Mouse (Mus musculus) kidney, embryonic 14.5 days (tissue): ENCODE measurements around the gene Hfe2. TPM values are rescaled to one million over a fixed set of nuclear protein-coding genes. Genes with fewer than 3 reads are reported as not detected.

Experiments used
- ATAC-seq: fragments of 200-750 bp; cut with Nextera tagmentation; 2 replicates; pipeline ENCODE4 v1.8.0; 2017; ENCODE audit warnings: moderate number of reproducible peaks, mild to moderate bottlenecking, moderate TSS enrichment, moderate library complexity; ENCODE audit not compliant: low FRiP score, low TSS enrichment
- H3K27ac ChIP-seq: fragments of 300-500 bp; sonication (generic); 2 replicates; pipeline ENCODE4 v1.5.1; 2014; ENCODE audit warnings: low read depth, mild to moderate bottlenecking, low read length, moderate library complexity, mixed read lengths
- H3K27me3 ChIP-seq: fragments of 300-500 bp; sonication (generic); 2 replicates; pipeline ENCODE4 v1.6.1; 2014; ENCODE audit warnings: mild to moderate bottlenecking, low read length; ENCODE audit not compliant: control insufficient read depth, insufficient read depth
- H3K36me3 ChIP-seq: fragments of 300-500 bp; sonication (generic); 2 replicates; pipeline ENCODE4 v1.6.1; 2014; ENCODE audit warnings: low read length, mixed read lengths; ENCODE audit not compliant: control insufficient read depth, insufficient read depth
- H3K4me1 ChIP-seq: fragments of 300-500 bp; sonication (generic); 2 replicates; pipeline ENCODE4 v1.6.1; 2014; ENCODE audit warnings: low read length, mixed read lengths; ENCODE audit not compliant: control insufficient read depth, insufficient read depth
- H3K4me2 ChIP-seq: fragments of 300-500 bp; sonication (generic); replicated peaks from 2 replicates; pipeline ENCODE4 v1.6.1; 2014; ENCODE audit warnings: low read depth, mild to moderate bottlenecking, low read length
- H3K4me3 ChIP-seq: fragments of 300-500 bp; sonication (generic); 2 replicates; pipeline ENCODE4 v1.5.1; 2014; ENCODE audit warnings: mild to moderate bottlenecking, low read length
- H3K9ac ChIP-seq: fragments of 300-500 bp; sonication (generic); 2 replicates; pipeline ENCODE4 v1.6.1; 2014; ENCODE audit warnings: low read depth, mild to moderate bottlenecking, low read length, moderate library complexity
- H3K9me3 ChIP-seq: fragments of 300-500 bp; sonication (generic); 2 replicates; pipeline ENCODE4 v1.6.1; 2016; ENCODE audit warnings: low read length; ENCODE audit not compliant: control insufficient read depth
- WGBS: fragments of 180-500 bp; shearing (Covaris S2); extraction: QIAGEN DNeasy Blood & Tissue Kit; methylation state at CpG from one replicate; pipeline ENCODE4 v1.1.7; 2014; 5-methylcytosine and 5-hydroxymethylcytosine counted together
- polyA plus RNA-seq: library from polyadenylated mRNA; unstranded; fragments of >200 nt; fragmentation: Nextera tagmentation; extraction: Ambion mirVana; gene quantifications from 2 replicates; pipeline ENCODE4 v1.2.1, GENCODE M21; 2014

The Hfe2 gene
- polyA plus RNA-seq, 1 experiment from 2014 or later: 0.20 TPM

DNA sequence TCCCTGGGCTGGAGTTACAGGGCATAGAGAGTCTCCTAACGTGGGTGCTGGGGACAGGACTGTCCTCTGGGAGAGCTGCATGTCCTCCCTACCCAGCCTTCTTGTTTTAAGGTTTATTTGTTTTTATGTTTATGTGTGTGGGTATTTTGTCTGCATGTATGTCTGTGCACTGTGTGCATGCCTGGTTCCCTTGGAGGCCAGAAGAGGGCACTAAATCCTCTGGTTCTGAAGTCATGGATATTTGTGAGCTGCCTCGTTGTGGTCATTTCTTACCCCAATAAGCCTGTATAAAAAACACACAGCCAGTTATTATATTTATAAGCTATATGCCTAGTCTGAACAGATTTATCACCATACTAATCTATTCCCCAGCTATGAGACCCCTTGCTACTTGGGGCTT is 9.3 kb downstream of the Hfe2 start:
- 54% methylated on average over 2 of the region's 2 CpGs for WGBS

DNA sequence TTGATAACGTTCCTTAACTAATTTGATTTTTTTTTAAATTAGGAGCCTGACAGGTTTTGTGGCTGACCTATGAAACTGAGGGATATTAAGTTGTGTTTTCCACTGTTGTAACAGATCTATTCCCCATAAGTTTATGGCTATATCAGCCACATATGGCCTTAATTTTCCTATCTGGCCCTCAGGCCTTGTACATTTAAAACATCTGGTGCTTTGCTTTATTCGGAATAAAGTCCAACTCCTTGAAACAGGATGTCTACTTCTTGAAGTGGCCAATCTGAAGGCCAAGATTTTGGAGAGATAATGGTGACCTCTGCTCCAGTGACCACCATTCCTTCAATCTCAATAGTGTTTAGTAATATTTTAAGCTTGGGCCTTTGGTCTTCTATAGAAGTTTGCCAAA is 14.3 kb downstream of the Hfe2 start:
- Histone ChIP-seq H3K27me3 (no peaks in the 10 kb centered on the region), H3K4me1 (no peaks in the 10 kb centered on the region), H3K36me3 (no peaks in the 10 kb centered on the region), H3K9me3 (no peaks in the 10 kb centered on the region), H3K27ac (no peak overlapping the region), H3K4me2 (no peak overlapping the region), H3K9ac (no peak overlapping the region), H3K4me3 (no peak overlapping the region)
- no peak for ATAC-seq
- 64% methylated on average over 2 of the region's 2 CpGs for WGBS

More for the DNA sequence above, 9.3 kb downstream of the Hfe2 start:
- H3K9me3 ChIP-seq: no peaks in the 10 kb centered on the region
- no peak overlapping the region for H3K9ac ChIP-seq
- H3K4me3 ChIP-seq: no peak overlapping the region
- no peaks in the 10 kb centered on the region for H3K4me1 ChIP-seq
- ATAC-seq: no peak
- no peaks in the 10 kb centered on the region for H3K36me3 ChIP-seq
- no peak overlapping the region for H3K4me2 ChIP-seq
- H3K27ac ChIP-seq: no peak overlapping the region
- H3K27me3 ChIP-seq: peaks cover 1% of the 10 kb centered on the region; the same call in 1 of the 2 replicates

DNA sequence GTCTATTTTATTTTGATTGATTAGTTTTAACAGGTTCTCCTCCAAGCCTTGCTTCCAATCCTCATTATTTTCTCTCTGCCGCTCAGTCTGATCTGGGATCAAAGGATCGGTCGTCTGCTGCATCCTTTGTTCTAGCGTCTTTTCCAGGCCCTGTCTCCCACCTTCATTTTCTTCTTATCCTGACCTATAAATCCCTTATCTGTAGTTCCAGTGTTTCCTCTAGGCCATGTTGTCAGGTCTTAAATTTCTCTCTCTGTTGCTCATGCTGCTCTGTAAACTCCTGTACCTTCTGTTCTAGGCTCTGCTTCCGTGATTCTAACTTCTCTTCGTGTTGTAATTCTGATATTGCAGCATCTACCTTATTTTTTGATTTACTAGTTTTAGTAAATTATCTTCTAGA is 15.8 kb downstream of the Hfe2 start:
- no peak overlapping the region for H3K27ac ChIP-seq
- ATAC-seq: no peak
- H3K27me3 ChIP-seq: no peaks in the 10 kb centered on the region
- H3K36me3 ChIP-seq: no peaks in the 10 kb centered on the region
- H3K4me1 ChIP-seq: no peaks in the 10 kb centered on the region
- WGBS: 34% methylated on average over 6 of the region's 6 CpGs
- H3K4me3 ChIP-seq: no peak overlapping the region
- H3K9ac ChIP-seq: no peak overlapping the region
- no peak overlapping the region for H3K4me2 ChIP-seq
- no peaks in the 10 kb centered on the region for H3K9me3 ChIP-seq

DNA sequence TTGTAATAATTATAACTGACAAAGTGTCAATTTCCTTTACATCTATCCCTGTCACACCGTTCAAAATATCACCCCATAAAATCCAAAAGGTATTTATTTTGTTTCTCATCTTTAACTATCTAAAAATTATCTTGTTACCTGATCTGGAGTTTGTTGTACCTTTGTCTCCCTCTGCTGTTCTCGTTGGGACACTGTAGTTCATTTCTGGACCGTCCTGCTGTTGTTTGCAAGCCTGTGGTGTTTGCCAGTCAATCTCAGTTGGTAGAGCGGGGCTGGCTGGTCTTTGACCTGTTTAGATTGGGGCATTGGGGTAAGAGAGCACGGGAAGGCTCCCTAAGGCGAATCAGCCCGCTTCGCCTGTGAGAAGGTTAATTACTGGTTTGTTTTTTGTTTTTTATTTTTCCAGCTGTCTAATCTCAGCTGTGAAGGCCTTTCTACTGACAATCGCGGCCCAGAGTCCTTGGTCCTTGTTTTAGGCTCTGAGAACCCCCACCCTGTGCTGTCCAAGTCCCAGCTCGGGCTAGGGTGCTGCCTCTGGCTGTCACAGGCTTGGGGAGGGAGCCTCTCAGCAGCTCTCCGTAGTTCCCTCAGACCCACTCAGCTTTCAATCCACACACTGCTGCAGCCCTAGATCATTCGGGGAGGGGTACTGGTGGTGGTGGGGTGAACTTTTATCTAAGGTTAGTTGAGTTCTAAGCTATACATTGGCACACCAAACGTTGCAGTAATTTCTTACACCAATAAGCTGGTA is 16.5 kb downstream of the Hfe2 start:
- no peaks in the 10 kb centered on the region for H3K27me3 ChIP-seq
- no peak for ATAC-seq
- H3K9ac ChIP-seq: no peak overlapping the region
- 20% methylated on average over 14 of the region's 14 CpGs for WGBS
- no peak overlapping the region for H3K27ac ChIP-seq
- no peaks in the 10 kb centered on the region for H3K36me3 ChIP-seq
- H3K4me1 ChIP-seq: no peaks in the 10 kb centered on the region
- no peak overlapping the region for H3K4me3 ChIP-seq
- no peak overlapping the region for H3K4me2 ChIP-seq
- H3K9me3 ChIP-seq: no peaks in the 10 kb centered on the region

DNA sequence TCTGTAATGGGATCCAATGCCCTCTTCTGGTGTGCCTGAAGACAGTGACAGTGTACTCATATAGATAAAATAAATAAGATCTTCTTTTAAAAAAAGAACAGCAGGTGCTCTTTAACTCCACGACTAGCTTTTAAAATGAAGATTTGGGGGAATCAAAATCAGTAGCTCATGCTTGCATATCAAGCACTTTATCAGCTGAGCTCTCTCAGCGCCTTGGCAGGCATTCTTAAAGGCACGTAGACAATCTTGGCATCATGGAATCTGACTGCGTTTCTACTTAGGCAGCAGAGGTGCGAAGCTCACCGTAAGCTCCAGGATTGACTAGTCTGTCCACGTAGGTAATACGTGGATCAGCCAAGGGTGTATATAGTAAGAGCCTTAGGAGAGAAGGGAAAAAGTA is 17.6 kb downstream of the Hfe2 start:
- H3K9ac ChIP-seq: no peak overlapping the region
- no peaks in the 10 kb centered on the region for H3K4me1 ChIP-seq
- H3K4me2 ChIP-seq: no peak overlapping the region
- H3K27ac ChIP-seq: no peak overlapping the region
- no peaks in the 10 kb centered on the region for H3K36me3 ChIP-seq
- no peaks in the 10 kb centered on the region for H3K27me3 ChIP-seq
- WGBS: 87% methylated on average over 8 of the region's 8 CpGs
- no peak overlapping the region for H3K4me3 ChIP-seq
- no peak for ATAC-seq
- H3K9me3 ChIP-seq: no peaks in the 10 kb centered on the region

DNA sequence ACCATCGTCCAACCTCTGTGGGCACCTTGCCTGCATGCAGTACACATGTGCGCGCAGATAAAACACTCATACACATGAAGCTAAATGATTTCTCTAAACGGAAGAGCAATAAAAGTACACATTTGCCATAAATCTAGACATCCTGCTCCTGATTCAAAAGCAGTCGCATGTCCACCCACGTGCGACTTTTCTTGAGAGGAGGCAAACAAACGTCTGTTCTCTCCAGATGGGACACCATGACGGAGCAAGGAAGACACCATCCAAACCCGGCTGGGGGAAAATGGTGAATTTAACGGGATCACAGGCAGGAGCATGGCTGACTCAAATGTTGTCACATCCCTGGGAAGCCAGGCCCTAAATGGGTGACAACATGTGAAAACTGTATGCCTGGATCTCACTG is 18.4 kb downstream of the Hfe2 start:
- no peaks in the 10 kb centered on the region for H3K9me3 ChIP-seq
- H3K9ac ChIP-seq: no peak overlapping the region
- no peak overlapping the region for H3K4me3 ChIP-seq
- 74% methylated on average over 11 of the region's 11 CpGs for WGBS
- no peaks in the 10 kb centered on the region for H3K4me1 ChIP-seq
- ATAC-seq: no peak
- H3K27ac ChIP-seq: no peak overlapping the region
- H3K36me3 ChIP-seq: no peaks in the 10 kb centered on the region
- no peak overlapping the region for H3K4me2 ChIP-seq
- H3K27me3 ChIP-seq: no peaks in the 10 kb centered on the region

DNA sequence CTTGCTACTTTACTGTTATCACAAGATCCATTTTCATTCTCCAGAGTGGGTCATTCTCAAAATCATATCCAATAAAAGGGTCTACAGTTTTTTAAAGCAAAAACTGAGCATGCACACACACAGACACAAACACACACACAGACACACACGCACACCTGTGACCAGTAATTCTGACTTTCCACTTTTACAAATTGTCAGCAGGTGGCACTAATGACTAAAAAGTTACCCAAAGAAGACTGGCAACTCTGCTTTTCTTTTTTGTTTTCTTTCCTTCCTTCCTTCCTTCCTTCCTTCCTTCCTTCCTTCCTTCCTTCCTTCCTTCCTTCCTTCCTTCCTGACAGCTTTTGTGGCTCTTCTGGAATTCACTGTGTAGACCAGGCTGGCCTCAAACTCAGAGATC is 20.6 kb downstream of the Hfe2 start:
- H3K4me1 ChIP-seq: no peaks in the 10 kb centered on the region
- no peaks in the 10 kb centered on the region for H3K9me3 ChIP-seq
- 48% methylated on average over 1 of the region's 1 CpGs for WGBS
- no peaks in the 10 kb centered on the region for H3K36me3 ChIP-seq
- ATAC-seq: no peak
- H3K4me2 ChIP-seq: no peak overlapping the region
- no peaks in the 10 kb centered on the region for H3K27me3 ChIP-seq
- H3K27ac ChIP-seq: no peak overlapping the region
- H3K9ac ChIP-seq: no peak overlapping the region
- H3K4me3 ChIP-seq: no peak overlapping the region

DNA sequence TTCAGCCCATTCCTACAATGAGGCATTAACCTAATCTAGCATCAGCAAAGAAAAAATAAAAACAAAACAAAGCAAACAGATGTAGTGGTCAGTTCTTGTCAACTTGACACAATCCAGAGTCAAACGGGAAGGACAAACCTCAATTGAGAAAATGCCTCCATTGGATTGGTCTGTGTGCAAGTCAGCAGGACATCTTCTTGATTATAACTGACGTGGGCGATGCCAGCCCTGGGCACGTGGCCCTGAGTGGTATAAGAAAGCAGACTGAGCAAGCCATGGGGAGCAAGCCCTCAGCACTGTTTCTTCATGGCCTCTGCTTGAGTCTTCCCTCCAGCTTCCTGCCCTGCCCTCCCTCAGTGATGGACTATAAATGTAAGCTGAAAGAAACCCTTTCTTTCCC is 21.9 kb downstream of the Hfe2 start:
- Histone ChIP-seq H3K36me3 (no peaks in the 10 kb centered on the region), H3K4me3 (no peak overlapping the region), H3K27ac (no peak overlapping the region), H3K27me3 (no peaks in the 10 kb centered on the region), H3K9me3 (no peaks in the 10 kb centered on the region), H3K4me2 (no peak overlapping the region), H3K9ac (no peak overlapping the region), H3K4me1 (peaks cover 5% of the 10 kb centered on the region; the same call in 1 of the 2 replicates)
- 51% methylated on average over 4 of the region's 4 CpGs for WGBS
- ATAC-seq: no peak

DNA sequence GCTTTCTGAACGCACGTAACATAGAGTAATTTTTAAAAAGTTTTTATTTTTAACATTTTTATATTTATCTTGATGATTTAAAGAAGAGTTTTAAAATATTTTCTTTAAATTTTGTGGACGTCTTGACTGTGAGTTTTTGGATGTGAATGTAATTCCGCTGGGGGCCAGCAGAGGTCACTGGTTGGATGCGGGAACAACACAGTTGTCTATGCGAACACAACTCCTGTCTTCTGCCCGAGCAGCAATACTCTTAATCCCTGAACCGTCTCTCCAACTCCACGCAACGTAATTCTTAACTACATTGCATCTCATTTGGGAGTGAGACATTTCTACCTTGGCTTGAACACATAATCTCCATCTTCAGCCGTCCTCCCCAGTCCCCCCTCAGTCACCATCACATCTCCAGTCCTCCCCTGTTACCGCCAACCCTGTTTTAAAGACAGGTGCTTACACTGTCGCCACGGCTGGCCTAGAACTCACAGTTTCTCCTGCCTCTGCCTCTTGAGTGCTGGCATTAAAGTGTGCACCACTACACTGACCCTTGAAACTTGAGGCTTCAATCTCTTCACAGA is 22.5 kb downstream of the Hfe2 start:
- WGBS: 10% methylated on average over 14 of the region's 14 CpGs
- no peak overlapping the region; the same call in 1 of the 2 replicates for H3K4me2 ChIP-seq
- H3K9ac ChIP-seq: no peak overlapping the region
- no peak overlapping the region for H3K27ac ChIP-seq
- H3K9me3 ChIP-seq: no peaks in the 10 kb centered on the region
- peak; percentile 45 for ATAC-seq
- peaks cover 5% of the 10 kb centered on the region; the same call in 1 of the 2 replicates for H3K4me1 ChIP-seq
- no peaks in the 10 kb centered on the region for H3K36me3 ChIP-seq
- H3K27me3 ChIP-seq: no peaks in the 10 kb centered on the region
- no peak overlapping the region for H3K4me3 ChIP-seq
